Mouse (Mus musculus): Measurements from ENCODE around the gene Wdr89. TPM values are rescaled to one million over a fixed set of nuclear protein-coding genes. Genes with fewer than 3 reads are reported as not detected.
A peak's percentile ranks its signal among the peaks of the same experiment; 100 is the strongest.

Wdr89 gene
- total RNA-seq, 2 experiments from 2014 or later = 1.9 to 2.8 TPM

DNA sequence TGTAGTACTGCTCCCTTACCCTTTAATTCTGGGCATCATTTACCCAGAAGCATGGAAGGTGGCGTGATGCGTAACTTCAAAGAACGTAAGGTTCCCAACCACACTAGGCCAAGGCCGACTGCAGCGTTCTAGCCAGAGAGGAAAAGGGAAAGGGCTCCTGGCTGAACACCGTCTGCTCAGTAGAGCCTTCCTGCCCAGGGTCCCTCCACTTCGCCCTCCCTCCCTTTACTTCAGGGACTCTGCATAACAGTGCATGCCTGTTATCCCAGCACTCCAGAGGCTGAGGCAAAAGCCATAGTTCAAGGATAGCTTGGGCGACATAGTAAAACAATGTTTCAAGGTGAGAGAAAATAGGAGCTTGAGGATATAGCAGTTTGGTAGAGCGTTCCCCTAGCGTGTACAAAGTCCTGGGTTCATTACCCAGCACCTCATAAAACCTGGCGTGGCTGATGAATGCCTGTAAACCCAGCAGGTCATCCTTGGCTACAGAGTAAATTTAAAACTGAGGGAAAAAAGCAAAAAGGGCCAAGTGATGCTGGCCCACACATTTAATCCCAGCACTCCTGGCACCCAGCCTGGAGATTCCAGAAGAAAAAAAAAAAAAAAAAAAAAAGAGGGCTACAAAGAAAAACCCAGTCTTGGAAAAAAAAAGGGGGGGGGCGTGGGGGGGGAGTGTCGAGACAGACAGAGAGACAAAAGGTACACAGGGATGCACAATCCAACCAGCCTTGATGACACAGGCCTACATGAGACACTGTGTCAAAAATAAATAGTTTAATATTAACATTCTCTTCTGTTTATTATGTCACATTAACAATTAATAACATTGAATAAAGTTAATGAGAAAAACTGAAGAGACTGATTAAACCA, 5.5 kb downstream of the Wdr89 start:
- DNase-seq = no peak
- no peak for TF ChIP-seq CTCF (IDR thresholded peaks at IDR 0.05)
- intact Hi-C loops (cut with DNase I) = no loop called here
- Histone ChIP-seq H3K27ac (no peak overlapping the region), H3K4me3 (no peak overlapping the region)

DNA sequence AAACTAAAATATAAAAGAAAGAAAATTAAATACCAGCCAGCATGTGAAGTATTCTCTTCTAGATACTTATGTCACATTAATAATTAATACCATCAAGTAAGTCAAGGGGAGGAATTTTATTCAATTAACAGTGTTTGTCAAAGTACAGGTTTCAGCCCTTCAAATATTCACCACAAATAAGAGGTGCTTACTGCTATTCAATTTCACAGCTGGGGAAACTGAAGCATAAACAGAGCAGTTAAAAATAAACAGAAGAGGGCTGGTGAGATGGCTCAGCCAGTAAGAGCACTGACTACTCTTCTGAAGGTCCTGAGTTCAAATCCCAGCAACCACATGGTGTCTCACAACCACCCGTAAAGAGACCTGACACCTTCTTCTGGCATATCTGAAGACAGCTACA, 7.0 kb downstream of the Wdr89 start:
- Histone ChIP-seq H3K27ac (no peak overlapping the region), H3K4me3 (no peak overlapping the region)
- intact Hi-C loops (cut with DNase I) = no loop called here
- no peak for TF ChIP-seq CTCF (IDR thresholded peaks at IDR 0.05)
- DNase-seq = no peak

DNA sequence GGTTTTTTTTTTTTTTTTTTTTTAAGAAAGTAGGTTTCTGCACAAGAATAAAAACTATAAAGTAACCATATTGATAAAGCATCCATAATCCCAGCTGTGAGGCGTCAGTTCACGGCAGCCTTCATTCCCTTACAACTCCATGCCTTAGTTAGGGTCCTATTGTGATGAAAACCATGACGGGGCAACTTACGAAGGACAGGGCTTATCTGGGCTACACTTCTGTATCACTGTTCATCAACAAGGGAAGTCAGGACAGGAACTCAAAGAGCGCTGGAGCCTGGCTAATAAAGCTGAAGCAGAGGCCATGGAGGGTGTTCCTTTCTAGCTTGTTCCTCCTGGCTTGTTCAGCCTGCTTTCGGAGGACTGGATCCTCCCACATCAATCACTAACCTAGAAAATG, 10.9 kb downstream of the Wdr89 start:
- no peak overlapping the region for H3K4me3 ChIP-seq
- intact Hi-C loops (cut with DNase I) = loop anchor here (5.0 kb wide), 1 partner anchor 61 kb away; the partner anchor contains the start of gene Ppp2r5e
- TF ChIP-seq CTCF (IDR thresholded peaks at IDR 0.05) = no peak
- DNase-seq = no peak
- no peak overlapping the region for H3K27ac ChIP-seq

DNA sequence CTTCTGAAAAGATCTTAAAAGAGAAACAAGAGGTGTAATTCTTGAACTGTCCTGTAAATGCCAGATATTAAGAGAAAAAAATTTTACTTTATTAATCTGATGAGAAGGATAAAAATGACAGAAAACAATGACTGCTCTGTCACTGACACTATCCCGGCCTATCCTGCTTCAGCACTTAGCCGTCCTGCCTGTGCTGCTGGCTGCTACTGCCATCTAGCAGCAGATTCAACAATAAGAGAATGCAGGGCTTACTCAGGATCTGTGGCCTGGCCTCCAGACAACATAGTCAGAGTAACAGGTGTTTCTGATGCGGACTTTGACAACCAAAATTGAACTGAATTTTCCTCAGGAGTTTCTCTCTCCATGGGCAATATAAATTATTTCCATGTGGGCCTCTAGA, 12.8 kb downstream of the Wdr89 start:
- peak; percentile 73 for TF ChIP-seq CTCF (IDR thresholded peaks at IDR 0.05)
- no peak overlapping the region for H3K4me3 ChIP-seq
- H3K27ac ChIP-seq = no peak overlapping the region
- DNase-seq = peak; percentile 45
- intact Hi-C loops (cut with DNase I) = loop anchor here (2.0 to 5.0 kb wide), 2 partner anchors 59 to 192 kb away; partner anchors contain the start of gene Ppp2r5e

DNA sequence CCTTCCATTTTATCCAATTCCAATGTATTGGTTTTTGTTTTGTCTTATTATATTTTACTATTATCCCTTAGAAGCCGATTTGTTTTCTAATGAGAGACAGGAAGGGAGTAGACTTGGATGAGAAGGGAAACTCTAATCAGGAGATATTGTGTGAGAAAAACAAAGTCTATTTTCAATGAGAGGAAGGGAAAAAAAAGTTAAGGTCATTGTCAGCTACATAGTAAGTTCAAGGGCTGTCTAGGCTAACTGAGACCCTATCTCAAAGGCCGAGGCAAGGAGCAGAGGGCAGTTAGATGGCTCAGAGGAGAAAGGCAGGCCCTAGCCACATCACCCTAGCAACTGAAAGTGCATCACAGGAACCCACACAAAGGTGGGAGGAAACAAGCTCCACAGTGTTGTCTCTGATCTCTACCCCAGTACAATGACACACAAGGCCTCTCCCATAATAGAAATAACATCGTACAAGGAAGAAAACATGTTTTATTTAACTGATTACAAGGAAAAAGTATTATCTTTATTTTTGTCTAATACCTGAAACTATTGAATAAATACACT, 15.0 kb downstream of the Wdr89 start:
- H3K4me3 ChIP-seq = no peak overlapping the region
- DNase-seq = no peak
- no peak overlapping the region for H3K27ac ChIP-seq
- TF ChIP-seq CTCF (IDR thresholded peaks at IDR 0.05) = no peak
- intact Hi-C loops (cut with DNase I) = no loop called here

DNA sequence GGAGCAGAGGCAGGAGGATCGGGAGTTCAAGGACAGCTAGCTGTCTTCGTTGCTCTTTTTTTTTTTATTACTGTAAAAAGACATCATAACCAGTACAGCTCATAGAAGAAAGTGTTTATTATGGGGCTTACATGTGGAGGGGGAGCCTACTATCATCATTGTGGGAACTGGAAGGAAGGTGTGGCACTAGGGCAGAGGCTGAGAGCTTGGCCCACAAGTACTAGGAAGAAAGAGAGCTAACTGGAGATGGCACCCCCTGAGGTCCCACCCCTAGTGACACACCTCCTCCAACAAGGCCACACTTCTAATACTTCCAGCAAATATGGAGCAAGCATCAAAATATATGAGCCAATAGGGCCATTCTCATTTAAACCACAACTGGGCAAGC, 19.6 kb downstream of the Wdr89 start:
- DNase-seq = no peak
- Histone ChIP-seq H3K27ac (no peak overlapping the region), H3K4me3 (no peak overlapping the region)
- intact Hi-C loops (cut with DNase I) = no loop called here
- no peak for TF ChIP-seq CTCF (IDR thresholded peaks at IDR 0.05)

DNA sequence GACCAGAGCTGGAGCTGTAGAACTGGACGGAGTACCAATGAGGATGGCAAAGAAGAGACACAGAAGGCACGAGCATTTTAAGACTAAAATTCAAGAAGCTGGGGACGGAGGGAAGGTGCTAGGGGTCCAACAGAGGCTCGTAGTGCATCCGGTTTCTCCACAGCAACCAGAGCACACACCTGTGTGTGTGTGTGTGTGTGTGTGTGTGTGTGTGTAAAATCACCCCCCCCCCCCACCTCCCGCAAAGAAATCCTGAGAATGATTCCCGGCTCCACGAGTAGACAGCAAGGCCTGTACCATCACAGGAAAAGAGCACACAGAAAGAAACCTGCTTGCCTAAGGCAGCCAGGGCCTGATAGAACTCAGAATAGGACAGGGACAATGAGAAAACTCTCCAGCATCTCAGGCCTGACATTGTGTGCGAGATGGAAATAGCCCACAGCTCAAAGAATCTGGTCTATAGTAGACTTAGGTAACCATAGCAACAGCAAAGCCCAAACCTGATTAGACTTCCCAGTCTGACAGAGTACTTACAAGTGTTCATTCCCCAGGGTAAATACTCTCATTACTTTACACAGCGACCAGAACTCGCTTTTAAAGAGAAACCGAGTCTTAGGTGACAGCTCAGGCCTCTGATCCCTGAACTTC, 20.2 kb downstream of the Wdr89 start:
- no peak for DNase-seq
- H3K4me3 ChIP-seq = no peak overlapping the region
- TF ChIP-seq CTCF (IDR thresholded peaks at IDR 0.05) = no peak
- intact Hi-C loops (cut with DNase I) = no loop called here
- H3K27ac ChIP-seq = no peak overlapping the region

DNA sequence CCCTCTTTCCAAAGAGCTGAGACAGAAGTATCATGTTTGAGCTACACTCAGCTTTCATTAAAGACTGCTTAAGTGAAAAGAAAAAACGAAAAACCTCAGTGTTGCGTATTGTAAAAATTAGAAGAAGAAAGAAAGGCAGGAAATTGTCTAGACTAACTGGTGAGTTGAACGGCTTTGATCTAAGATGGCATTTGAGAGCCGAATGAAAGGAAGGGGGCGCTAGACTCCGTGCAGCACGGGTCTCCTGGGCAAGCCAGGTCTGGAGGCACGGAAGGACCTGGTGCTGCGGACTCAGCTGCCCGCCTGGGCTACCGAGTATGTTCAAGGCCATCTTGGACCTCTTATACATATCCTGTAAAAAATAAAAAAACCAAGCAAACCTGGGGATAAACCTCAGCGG, 21.1 kb downstream of the Wdr89 start:
- no peak for DNase-seq
- intact Hi-C loops (cut with DNase I) = no loop called here
- TF ChIP-seq CTCF (IDR thresholded peaks at IDR 0.05) = peak; percentile 26; the same call in 1 of the 2 replicates
- H3K4me3 ChIP-seq = no peak overlapping the region
- H3K27ac ChIP-seq = no peak overlapping the region

DNA sequence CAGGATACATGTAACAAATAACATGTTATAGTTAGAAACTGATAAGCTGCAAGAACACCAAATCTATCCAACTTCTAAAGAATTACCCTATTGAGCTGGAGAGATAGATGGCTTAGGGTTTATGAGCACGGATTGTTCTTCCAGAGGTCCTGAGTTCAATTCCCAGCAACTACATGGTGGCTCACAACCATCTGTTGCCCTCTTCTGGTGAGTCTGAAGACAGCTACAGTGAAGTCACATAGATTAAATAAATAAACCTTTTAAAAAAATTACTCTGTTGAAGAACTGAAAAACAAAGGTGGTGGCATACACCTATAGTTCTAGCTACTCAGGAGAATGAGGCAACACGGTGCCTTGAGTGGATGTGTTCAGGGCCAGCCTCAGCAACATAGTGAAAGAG, 21.7 kb downstream of the Wdr89 start:
- intact Hi-C loops (cut with DNase I) = no loop called here

DNA sequence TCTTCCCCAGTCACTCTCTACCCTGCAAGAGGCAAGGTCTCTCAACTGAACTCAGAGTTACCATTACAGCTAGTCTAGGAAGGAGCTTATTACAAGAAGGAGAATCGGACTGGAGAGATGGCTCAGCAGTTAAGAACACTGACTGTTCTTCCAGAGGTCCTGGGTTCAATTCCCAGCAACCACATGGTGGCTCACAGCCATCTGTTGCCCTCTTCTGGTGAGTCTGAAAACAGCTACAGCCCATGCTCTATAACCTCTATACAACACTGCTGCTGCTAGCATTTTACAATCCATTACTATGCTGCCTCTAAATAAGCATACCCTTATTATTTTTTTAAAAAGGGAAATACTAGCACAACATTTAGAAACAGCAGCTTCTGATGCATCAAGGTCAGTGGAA, 23.6 kb downstream of the Wdr89 start:
- no peak overlapping the region for H3K4me3 ChIP-seq
- no peak overlapping the region for H3K27ac ChIP-seq
- peak; percentile 58 for TF ChIP-seq CTCF (IDR thresholded peaks at IDR 0.05)
- no peak for DNase-seq
- intact Hi-C loops (cut with DNase I) = no loop called here

More for the DNA sequence above, 21.7 kb downstream of the Wdr89 start:
- no peak overlapping the region for H3K27ac ChIP-seq
- peak; percentile 43 for TF ChIP-seq CTCF (IDR thresholded peaks at IDR 0.05)
- no peak overlapping the region for H3K4me3 ChIP-seq
- no peak for DNase-seq

DNA sequence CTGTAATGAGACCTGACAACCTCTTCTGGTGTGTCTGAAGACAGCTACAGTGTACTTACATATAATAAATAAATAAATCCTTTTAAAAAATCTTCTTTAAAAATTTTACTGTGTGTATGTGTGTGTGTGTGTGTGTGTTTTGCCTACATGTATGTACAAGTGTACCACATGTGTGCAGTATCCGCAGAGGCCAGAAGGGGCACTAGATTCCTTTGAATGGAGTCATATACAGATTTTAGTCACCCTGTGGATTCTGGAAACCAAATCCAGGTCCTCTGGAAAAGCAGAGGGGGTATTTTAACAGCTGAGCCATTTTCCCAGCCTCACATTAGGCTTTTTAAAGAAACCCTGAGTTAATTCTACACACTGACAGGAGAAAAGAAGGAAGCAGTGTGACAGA, 27.6 kb downstream of the Wdr89 start:
- DNase-seq = no peak
- Histone ChIP-seq H3K4me3 (no peak overlapping the region), H3K27ac (no peak overlapping the region)
- no peak for TF ChIP-seq CTCF (IDR thresholded peaks at IDR 0.05)
- intact Hi-C loops (cut with DNase I) = no loop called here

DNA sequence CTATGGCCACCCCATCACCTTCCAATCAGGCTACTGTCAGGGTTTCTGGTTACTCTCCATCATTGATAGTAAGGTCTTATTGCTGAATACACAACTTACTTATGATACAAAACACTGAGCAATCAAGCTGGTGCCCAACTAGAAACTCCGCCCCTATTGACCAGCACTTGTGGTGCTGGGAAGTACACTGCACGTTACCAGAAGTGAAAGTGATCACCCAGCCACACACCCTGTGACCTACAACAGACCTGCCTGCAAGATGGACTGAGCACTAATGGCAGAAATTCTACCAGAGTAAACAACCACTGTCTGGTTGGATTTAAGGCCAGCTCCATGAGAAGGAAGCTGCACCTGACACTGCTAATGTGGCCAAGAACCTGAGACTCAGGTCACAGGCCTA, 31.0 kb downstream of the Wdr89 start:
- no peak for TF ChIP-seq CTCF (IDR thresholded peaks at IDR 0.05)
- intact Hi-C loops (cut with DNase I) = no loop called here
- Histone ChIP-seq H3K27ac (no peak overlapping the region), H3K4me3 (no peak overlapping the region)
- DNase-seq = no peak

DNA sequence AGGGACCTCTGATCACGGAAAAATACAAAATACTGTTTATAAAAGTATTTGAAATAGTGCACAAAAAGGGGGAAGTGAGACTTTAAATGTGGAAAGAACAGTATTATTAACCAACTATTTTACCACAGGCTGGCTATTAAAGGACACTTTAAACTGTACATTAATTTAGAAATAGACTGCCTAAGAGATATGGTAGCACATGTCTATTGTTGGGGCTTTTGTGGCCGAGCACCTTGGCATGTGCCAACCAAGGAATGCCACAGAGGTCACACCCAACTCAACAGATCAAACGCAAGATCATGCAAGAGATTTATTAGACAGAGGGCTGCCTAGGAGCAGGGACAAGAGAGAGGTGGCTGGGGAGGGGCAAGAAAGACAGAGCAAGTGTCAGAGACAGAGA, 32.2 kb downstream of the Wdr89 start:
- intact Hi-C loops (cut with DNase I) = no loop called here
- H3K27ac ChIP-seq = no peak overlapping the region
- no peak for DNase-seq
- no peak overlapping the region for H3K4me3 ChIP-seq
- TF ChIP-seq CTCF (IDR thresholded peaks at IDR 0.05) = no peak
